Mouse (Mus musculus) cortical plate, adult 2 months (tissue): ENCODE data around the gene Tbc1d14. TPM values are rescaled to one million over a fixed set of nuclear protein-coding genes. Genes with fewer than 3 reads are reported as not detected.
A peak's percentile ranks its signal among the peaks of the same experiment; 100 is the strongest.

Source experiments
- H3K27ac ChIP-seq: fragments of 200-500 bp; 2 replicates; pipeline ENCODE4 v1.5.1; 2012; ENCODE audit warnings: low read length, control low read depth, inconsistent platforms; ENCODE audit not compliant: insufficient read depth
- H3K4me1 ChIP-seq: fragments of 200-500 bp; 2 replicates; pipeline ENCODE4 v1.6.1; 2011; ENCODE audit warnings: low read length; ENCODE audit not compliant: control insufficient read depth, insufficient read depth
- H3K4me3 ChIP-seq: fragments of 200-500 bp; 2 replicates; pipeline ENCODE4 v1.5.1; 2011; ENCODE audit warnings: mild to moderate bottlenecking, low read length, control low read depth; ENCODE audit not compliant: insufficient read depth
- CTCF ChIP-seq: fragments of 200-500 bp; IDR thresholded peaks from 2 replicates; pipeline ENCODE4 v1.5.1; 2011; ENCODE audit warnings: mild to moderate bottlenecking, control low read depth, low read length; ENCODE audit not compliant: insufficient read depth; ENCODE audit errors: extremely low read depth
- POLR2A ChIP-seq: fragments of 200-500 bp; IDR thresholded peaks from 2 replicates; pipeline ENCODE4 v1.6.1; 2011; ENCODE audit warnings: mild to moderate bottlenecking, low read length, control low read depth; ENCODE audit not compliant: insufficient read depth; ENCODE audit errors: extremely low read depth
- polyA plus RNA-seq: library from polyadenylated mRNA; depleted of rRNA; stranded (reverse); fragments of >200 nt; gene quantifications from 2 replicates; pipeline ENCODE4 v1.2.3, GENCODE M21; 2012

The Tbc1d14 gene
- polyA plus RNA-seq, 1 experiment = 67.0 TPM

- no peak overlapping the region for H3K27ac ChIP-seq
- no peak for TF ChIP-seq POLR2A
- no peak overlapping the region for H3K4me3 ChIP-seq
- no peaks in the 10 kb centered on the region; the same call in 1 of the 2 replicates for H3K4me1 ChIP-seq
Measured at GRCm38 (mm10) chr5:36493919-36494318, 99.2 kb downstream of the Tbc1d14 start.

- TF ChIP-seq CTCF = peak; percentile 41; the same call in 1 of the 2 replicates
- no peak for TF ChIP-seq POLR2A
- Histone ChIP-seq H3K27ac (no peak overlapping the region), H3K4me3 (no peak overlapping the region), H3K4me1 (no peaks in the 10 kb centered on the region)
Measured at GRCm38 (mm10) chr5:36489225-36489624, 103.9 kb downstream of the Tbc1d14 start.

GRCm38 (mm10) chr5:36485306-36485705 is 107.8 kb downstream of the Tbc1d14 start:
- Histone ChIP-seq H3K4me1 (peaks cover 12% of the 10 kb centered on the region; the same call in 1 of the 2 replicates), H3K27ac (no peak overlapping the region), H3K4me3 (no peak overlapping the region; the same call in 1 of the 2 replicates)
- TF ChIP-seq CTCF (no peak), POLR2A (no peak)

DNA sequence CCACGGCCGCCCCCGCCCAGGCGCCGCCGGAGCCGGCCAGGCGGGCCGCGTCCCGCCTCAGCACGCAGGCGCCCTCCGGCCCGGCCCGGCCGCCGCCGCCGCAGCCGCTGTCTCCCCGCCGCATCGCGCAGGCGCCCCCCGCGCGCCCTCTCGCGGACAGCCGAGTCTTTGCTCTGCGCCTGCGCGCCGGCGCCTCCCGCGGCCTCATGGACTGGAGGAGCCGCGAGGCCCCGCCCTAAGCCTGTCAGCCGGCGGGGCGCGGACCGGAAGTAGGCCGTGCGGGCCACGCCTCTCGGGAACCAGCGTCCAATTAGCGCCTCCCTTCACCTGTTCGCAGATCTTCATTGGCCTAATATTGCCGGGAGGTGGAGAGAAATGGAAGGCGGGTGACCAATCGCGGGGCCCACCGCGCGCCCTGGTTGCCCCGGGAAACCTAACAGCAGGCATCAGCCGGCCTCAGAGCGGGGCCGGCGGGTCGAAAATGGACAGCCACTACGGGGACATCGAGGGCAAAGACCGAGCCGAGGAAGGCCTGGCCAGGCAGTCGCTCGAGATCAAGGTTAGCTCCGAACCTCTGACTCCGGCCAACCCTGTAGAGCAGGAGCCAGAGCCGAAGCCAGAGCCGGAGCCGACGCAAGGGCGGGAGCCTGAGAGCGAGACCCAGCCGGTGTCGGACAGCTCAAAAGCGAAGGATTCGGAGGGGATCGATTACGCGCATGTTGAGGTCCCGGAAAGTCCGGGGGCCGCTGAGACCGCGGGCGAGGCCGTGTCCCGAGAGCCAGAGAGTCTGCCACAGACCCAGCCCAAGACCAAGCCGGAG is 108.7 kb downstream of the Tbc1d14 start, which contains the start of the genes Tada2b and Ccdc96:
Tada2b (minus strand) TSS at position 115 of the 820 bp plus-strand sequence.
Ccdc96 (plus strand) TSS at position 418 of the 820 bp plus-strand sequence.
- Histone ChIP-seq H3K4me1 (peaks cover 17% of the 10 kb centered on the region), H3K4me3 (peak within 1 kb of the TSS; percentile 99), H3K27ac (no peak within 1 kb of the TSS)
- peak; percentile 26; the same call in 1 of the 2 replicates for TF ChIP-seq POLR2A
- TF ChIP-seq CTCF = no peak

DNA sequence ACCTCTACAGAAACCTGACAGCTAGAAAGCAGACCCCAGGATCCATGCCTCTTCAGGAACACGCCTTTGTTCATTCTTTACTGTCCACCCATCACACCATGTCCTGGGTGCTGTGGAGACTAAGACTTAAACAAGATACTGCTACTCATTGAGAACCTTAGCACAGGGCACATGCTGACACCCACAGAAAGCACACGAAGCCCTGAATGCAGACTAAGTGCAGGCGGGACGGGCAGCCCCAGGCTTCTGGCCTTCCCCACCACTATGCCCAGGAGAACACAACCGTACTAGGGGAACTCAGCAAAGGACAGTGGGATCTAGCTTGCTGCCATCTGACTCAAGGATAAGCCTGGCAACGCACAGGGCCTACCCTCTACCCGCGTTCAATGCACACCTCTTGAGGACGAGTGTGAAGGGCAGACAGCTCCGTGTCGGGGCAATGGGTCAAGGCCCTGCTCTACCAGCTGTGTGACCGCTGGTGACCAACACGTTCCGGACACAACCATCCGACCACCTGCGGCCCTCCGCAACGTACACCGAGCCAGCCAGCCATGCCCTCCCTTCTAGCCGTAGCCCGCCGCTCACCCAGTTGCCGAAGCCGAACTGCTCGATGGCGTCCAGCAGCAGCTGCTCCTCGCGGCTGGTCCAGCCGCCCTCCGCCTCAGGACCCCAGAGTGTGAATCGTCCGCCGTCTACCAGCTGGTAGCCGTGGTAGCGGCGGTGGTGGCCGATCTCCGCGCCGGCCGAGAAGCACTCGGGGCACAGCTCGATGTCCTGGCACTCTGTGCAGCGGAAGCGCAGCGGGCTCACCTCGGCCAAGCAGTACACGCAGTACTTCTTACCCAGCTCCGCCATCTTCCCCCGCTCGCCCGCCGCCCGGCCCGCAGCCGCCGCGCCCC is 109.6 kb downstream of the Tbc1d14 start:
- TF ChIP-seq POLR2A (no peak), CTCF (no peak)
- H3K27ac ChIP-seq = no peak overlapping the region
- H3K4me1 ChIP-seq = peaks cover 17% of the 10 kb centered on the region
- peak overlapping the region; percentile 99 for H3K4me3 ChIP-seq

DNA sequence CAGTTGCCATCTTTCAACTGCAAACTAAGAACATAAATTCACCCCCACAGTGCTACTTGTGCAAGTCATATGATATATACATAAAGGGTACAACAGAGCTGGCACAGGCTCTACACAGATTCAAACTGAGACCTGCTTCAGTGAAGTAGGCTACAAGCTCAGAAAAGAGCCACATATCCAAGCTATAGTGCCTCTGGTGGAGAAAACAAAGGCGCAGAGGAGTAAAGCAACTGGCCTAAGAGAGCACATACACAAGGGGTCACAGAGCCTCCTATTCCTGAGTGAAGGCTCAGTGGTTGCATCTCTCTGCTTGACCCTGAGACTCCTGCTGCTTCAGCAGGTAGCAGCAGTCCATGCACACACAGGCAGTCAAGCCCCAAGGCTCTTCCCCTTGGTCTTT is 112.0 kb downstream of the Tbc1d14 start:
- Histone ChIP-seq H3K27ac (no peak overlapping the region), H3K4me1 (peaks cover 17% of the 10 kb centered on the region), H3K4me3 (no peak overlapping the region)
- TF ChIP-seq POLR2A (no peak), CTCF (no peak)

- no peak overlapping the region for H3K27ac ChIP-seq
- TF ChIP-seq POLR2A (no peak), CTCF (no peak)
- no peak overlapping the region for H3K4me3 ChIP-seq
- peaks cover 17% of the 10 kb centered on the region for H3K4me1 ChIP-seq
Measured at GRCm38 (mm10) chr5:36480398-36480797, 112.7 kb downstream of the Tbc1d14 start.

DNA sequence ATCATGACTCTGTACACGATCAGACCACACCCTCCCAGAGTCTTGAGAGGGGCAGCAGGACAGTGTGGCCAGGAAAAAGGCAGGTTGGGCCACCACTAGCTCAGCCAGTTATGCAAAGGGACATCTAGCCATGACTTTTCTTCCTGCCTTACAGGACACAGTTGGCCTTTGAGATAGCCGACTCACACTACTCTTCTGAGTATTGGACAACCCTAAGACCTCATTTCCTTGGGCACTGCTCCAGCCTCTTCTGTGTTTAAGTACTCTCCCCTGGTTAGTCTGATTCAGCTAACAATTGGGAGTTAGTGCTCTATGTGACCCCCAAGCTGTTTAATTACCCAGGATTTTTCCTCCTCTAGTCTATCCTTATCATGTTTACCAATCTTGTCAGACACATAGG is 113.3 kb downstream of the Tbc1d14 start:
- Histone ChIP-seq H3K4me3 (no peak overlapping the region), H3K4me1 (peaks cover 17% of the 10 kb centered on the region), H3K27ac (no peak overlapping the region)
- TF ChIP-seq POLR2A (no peak), CTCF (no peak)

GRCm38 (mm10) chr5:36478540-36479420 is 114.3 kb downstream of the Tbc1d14 start:
- Histone ChIP-seq H3K27ac (no peak overlapping the region), H3K4me1 (peaks cover 17% of the 10 kb centered on the region), H3K4me3 (no peak overlapping the region)
- TF ChIP-seq POLR2A (no peak), CTCF (no peak)
